Mouse (Mus musculus) heart, postnatal 25 days (tissue): ENCODE results near the gene Sdf2. TPM values are rescaled to one million over a fixed set of nuclear protein-coding genes. Genes with fewer than 3 reads are reported as not detected.

Experiments
- DNase-seq: peaks from one replicate; pipeline ENCODE4 v3.0.0; 2022; ENCODE audit warnings: low spot score
- intact Hi-C: fragments of 180-260 bp; cut with DNase I; formaldehyde crosslinking; loops from one replicate; pipeline ENCODE4 v1.15.1; 2025
- total RNA-seq, 2 experiments: library from RNA; stranded (reverse); gene quantifications; 2 replicates each; pipeline ENCODE4 v1.2.3; 2021

Sdf2 gene
- 10 to 100 TPM; 47.5 to 48.0 TPM for total RNA-seq

DNA sequence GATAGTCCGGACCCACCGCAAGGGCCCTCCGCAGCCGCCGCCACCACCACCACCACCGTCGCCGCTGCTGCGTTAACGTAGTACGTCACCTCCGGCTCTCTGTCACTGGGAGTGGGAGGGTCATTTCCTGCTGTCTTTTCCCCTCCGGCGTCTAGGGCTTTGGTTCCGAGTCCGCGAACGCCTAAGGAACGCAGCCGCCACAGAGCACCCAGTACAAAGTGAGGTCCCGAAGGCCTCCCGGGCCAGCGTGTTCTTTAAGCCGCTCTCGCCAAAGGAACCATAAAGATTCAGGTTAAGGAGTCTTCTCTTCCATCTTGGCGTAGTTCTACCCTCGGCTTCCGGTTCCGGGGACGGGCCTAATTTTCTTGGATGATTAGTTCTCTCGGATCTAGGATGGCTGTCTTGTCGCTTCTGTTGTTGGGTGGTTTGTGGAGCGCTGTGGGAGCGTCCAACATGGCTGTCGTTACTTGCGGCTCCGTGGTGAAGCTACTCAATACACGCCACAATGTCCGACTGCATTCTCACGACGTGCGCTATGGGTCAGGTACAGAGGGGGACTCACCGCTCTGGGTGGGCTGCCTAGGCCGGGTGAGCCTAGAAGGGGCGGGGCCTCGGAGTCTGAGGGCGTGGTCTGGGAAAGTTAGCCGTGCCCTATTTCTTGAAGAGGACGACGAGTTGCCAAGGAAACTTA lies at the start of gene Sdf2, which contains the start of gene Supt6:
Gene Sdf2, plus strand, starts transcription at position 120 of the 691 bp plus-strand sequence.
Gene Supt6, minus strand, starts transcription at position 361 of the 691 bp plus-strand sequence.
- peak; percentile 82 for DNase-seq
- intact Hi-C loops = no loop called here

GRCm38 (mm10) chr11:78202372-78202771 lies 43.2 kb upstream of the Sdf2 start:
- intact Hi-C loops = no loop called here
- DNase-seq = no peak

DNA sequence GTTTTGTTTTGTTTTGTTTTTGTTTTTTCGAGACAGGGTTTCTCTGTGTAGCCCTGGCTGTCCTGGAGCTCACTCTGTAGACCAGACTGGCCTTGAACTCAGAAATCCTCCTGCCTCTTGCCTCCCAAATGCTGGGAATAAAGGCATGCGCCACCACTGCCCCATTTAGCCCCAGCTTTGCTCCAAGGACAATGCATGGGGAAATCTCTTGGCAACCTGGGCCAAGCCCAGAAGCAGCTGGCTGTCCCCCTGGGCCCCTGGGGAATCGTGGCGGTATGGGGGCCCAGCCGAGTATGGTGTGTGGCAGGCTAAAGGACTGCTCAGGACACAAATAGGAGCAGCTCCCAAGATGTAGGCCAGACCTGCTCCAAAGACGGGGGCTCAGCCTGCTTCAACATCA lies 41.3 kb upstream of the Sdf2 start:
- intact Hi-C loops = no loop called here
- no peak for DNase-seq

DNA sequence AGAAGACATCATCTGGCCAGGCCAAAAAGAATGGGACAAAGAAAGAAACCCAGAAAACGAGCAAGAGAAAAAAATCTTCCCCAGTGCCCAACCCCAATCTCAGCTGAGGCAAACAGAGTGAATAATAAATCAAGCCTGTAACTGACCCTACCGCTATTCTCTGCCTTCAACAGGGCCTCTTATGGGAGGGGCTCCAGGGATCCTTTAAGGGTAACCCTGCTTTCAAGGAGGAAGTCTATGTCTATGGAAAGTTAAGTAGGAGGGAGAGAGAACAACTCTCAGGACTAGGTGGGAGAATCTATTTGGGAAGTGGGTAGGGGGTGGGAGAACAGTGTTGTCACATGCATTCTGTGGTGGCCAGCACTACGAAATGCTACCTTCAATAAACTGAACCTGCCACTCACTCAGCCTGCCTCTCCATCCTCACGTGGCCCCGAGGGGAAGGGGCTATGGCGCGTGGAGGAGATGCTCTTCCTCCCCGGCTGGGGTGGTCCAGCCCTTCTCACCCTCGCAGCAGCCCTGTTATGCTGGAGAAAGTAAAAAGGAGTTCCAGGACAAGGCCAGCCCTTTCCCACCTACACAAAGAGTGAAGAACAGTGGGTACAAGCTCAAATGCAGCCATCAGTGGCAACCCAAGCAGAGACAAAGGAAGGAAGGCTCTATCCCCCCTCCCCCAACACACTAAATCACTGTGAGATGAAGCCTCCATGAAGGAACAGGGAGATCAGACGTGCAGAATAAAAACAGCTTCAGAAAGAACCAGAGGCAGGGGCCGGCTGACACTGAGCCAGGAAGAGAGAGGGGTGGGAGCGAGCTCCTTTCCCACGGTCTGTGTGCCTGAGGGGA lies 40.0 kb upstream of the Sdf2 start:
- DNase-seq = no peak
- intact Hi-C loops = no loop called here

DNA sequence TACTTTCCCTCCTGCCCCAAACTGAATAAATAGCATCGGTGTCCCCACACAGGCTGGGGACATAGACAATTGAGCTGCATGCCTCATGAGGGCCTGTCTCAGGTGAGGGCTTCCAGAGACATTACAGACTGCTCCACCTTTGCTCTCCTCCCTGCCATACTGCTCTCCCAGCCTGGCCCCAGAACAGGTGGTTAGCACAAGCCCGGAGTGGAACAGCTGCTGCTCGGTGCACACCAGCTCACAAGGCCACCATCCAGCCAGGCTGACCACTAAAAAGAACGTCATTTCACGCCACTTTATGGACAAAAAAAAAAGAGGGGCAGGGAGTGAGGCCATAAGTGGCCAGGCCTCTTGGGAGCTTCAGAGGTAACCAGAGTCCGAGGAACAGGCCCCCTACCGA lies 38.4 kb upstream of the Sdf2 start:
- intact Hi-C loops = no loop called here
- no peak for DNase-seq

DNA sequence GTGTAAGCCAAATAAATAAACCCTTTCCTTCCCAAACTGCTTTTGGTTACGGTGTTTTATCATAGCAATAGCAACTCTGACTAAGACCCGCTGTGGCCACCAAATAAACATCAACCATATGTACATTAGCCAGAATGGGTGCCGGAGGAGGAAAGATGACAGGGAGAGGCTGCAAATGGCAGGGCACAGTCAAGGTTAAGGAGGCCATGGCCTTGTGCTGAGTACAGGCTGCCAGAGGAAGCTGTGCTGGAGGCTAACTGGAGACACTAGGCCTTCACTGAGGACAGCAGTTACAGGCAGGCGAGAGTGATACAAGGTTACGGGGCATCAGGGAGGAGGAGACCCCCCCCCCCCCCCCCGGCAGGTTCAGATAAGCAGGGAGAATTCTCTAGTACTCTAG lies 35.7 kb upstream of the Sdf2 start:
- intact Hi-C loops = no loop called here
- no peak for DNase-seq

DNA sequence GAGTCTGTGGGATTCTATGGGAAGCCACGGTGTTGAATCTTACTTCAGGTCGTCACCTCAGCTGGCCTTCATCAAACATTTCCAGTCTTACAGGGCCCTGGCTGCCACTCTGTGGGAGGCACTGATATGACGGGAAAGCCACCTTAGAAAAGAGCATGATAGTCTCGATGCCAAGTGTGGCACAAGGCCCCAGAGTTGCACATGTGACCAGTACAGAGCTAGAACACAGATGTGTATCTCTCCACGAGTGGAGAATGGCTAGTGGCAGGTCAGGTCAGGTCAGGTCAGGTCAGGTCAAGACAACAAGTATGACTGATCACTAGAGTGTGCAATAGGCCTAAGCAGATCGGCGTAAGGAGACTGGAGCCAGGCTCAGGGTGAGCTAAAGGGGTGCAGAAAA lies 34.9 kb upstream of the Sdf2 start:
- no peak for DNase-seq
- intact Hi-C loops = no loop called here

DNA sequence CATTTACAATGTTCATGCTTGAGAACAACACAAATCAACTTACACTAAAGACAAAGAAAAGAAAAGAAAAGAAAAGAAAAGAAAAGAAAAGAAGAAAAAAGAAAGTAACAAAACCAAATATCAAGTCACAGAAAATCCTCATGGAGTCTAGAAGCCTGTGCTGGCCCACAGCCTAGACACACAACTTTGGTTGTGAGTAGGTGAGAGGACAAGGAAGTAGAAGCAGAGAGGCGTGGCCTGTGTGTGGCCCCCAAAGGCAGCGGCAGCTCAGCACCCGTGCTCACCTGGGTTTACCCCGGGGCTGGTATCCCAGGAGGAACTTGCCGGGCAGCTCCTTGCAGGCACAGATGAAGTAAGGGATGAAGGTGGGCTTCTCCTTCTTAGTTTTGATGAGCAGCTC lies 34.0 kb upstream of the Sdf2 start:
- no peak for DNase-seq
- intact Hi-C loops = no loop called here

DNA sequence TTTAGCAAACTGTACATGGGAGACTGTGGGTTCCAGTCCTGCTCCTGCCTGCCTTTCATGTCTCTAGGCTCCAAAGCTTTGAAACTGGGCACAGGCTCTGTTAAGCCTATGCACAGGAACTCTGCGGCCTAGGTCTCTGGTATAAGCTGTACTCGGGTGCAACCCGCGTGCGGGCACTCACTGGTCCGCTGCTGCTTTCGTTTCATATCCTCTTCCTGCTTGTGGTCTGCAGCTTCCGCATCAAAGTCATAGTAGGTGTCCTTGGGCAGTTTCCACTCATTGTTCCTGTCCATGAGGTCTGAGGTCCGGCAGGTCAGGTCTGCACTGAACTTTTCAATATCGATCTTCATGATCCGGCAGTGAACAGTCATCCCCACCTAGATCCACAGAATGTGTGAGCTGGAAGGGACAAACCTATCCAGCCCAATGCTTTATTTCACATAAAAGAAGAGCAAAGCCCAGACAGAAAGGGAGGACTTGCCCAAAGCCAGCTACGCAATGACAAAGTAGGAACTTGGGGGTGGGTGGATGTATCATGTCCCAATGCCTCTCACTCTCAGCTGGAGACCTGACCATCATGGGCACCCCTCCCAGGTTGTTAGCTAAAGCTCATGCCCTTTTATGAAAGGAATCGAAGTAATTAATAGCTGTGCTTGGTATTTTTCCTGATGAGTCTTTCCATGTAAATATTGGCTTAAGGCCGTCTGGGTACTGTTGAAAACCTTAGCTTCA lies 32.3 kb upstream of the Sdf2 start:
- DNase-seq = no peak
- intact Hi-C loops = no loop called here

- intact Hi-C loops = no loop called here
Measured at GRCm38 (mm10) chr11:78215709-78216317, 29.7 kb upstream of the Sdf2 start.

GRCm38 (mm10) chr11:78223586-78223985 lies 22.0 kb upstream of the Sdf2 start:
- intact Hi-C loops = no loop called here
- DNase-seq = no peak

More at GRCm38 (mm10) chr11:78215709-78216317, 29.7 kb upstream of the Sdf2 start:
- DNase-seq = no peak

DNA sequence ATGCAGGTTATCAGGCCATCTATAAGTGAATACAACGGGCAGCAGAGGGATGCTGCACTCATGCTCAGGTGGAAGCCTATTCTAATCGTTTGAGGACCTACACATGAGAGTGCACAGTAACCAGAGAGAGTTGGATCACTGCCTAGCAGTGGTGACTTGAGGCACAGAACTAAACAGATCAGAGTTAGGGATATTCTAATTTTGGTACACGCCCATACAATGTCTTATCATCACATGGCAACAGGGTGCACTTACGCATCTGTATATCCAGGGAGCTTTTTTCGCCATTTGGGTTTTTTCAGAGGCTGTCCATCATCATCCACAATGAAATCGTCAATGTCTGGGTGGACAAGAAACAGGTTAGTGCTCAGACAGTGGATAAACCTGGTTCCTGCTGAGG lies 14.0 kb upstream of the Sdf2 start:
- DNase-seq = no peak
- intact Hi-C loops = no loop called here

- intact Hi-C loops = no loop called here
- no peak for DNase-seq
Measured at GRCm38 (mm10) chr11:78240193-78240857, 5.2 kb upstream of the Sdf2 start.

DNA sequence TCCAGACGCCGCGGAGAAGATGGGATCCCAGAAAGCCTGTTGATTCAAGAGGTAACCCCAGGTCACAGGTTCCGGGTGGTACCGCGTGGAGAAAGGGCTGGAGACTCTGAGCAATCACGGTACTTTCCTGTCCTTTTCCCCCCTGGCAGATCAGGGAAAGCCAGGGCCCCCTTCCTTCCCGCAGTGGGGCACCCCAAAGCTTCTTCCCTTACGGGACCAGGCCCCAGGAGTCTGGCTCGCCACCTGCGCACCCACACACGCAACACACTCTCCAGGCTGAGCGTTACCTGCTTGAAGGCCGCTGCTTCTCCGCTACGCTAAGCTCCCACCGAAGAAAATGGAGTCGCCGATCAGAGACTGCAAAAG lies 302 bp upstream of the Sdf2 start:
- DNase-seq = no peak
- intact Hi-C loops = no loop called here

DNA sequence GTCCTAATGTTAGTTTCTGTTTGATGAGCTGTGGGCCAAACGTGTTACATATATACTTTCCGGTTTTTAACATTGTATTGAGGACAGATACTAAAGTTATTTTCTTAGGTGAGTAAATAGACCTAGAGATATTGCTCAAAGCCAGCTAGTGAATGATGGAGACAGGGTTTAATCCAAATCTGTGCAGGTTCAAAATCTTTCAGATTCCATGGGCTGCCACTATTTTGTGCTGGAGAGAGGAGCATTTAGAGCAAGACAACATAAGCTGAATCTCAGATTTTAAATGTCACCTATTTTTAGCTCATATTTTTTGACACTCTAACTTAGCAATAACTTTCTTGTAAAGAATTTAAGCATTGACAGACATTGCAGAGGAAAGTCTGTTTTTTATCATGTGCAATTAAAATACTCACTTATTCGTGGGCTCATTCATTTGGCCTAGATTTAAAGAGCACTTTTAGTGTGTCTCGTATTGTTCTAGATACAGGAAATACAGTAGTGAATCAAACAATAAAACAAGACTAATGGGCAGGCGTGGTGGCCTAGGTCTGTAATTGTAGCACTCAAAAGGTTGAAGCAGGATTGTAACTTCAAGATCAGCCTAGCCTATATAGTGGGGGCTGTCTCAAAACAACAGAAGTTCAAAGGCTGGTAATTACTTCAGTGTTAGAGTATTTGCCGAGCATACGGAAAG lies 919 bp downstream of the Sdf2 start:
- intact Hi-C loops = no loop called here
- DNase-seq = no peak

GRCm38 (mm10) chr11:78247012-78247348 lies 1.4 kb downstream of the Sdf2 start:
- intact Hi-C loops = no loop called here
- DNase-seq = no peak

DNA sequence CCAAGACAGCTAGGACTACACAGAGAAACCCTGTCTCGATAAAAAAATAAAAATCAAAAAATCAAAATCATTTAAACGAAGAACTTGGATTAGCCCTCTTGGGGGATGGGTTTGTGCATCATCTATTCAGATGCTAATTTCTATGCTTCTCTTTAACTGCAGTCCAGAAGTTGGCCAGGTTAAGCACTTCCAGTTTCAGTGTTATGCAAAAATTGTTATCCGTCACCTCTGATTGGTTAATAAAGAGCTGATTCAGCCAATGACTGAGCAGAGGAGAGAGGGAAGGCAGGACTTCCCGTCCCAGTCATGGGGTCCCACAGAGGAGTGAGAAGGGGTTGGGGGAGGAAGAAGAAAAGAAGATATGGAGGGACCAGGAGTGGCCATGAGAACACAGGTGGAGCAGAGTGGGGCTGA lies 2.2 kb downstream of the Sdf2 start:
- intact Hi-C loops = no loop called here
- DNase-seq = no peak

DNA sequence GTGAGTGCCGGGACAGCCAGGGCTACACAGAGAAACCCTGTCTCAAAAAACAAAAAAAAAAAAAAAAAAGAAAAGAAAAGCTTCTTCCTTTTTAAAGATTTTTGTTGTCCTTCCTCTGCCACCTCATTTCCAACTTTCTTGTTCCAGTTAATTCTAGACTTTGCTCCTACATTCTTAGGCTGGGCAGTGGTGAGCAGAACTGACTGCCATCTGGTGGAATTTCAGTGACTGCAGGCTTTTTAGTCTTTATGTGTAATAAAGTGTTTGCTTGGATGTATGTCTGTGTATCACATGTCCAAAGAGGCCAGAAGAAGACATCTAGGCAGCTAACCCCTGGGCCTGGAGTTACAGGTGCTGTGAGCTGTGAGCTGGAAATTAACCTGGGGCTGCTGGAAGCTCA lies 11.1 kb downstream of the Sdf2 start:
- intact Hi-C loops = no loop called here
- no peak for DNase-seq

- no peak for DNase-seq
- intact Hi-C loops = no loop called here
Measured at GRCm38 (mm10) chr11:78260489-78261258, 15.1 kb downstream of the Sdf2 start.
